In genomic region chr6:127581915-127582314, GRCm38 (mm10) we compare ENCODE assay signal across 7 mouse cellular contexts. TPM values are rescaled to one million over a fixed set of nuclear protein-coding genes. Genes with fewer than 3 reads are reported as not detected.
DNase-seq lines count a peak whose midpoint lies in the region; ATAC-seq lines count a peak whose summit lies in the region.

No protein-coding gene starts in this region.

- H3K9ac ChIP-seq in midbrain, embryonic 16.5 days (ENCODE audit: low read depth, low read length), result peak overlapping the region; percentile 39; the same call in 1 of the 2 replicates

- H3K27me3 ChIP-seq in erythroblast, embryonic 14.5 days (ENCODE audit: control insufficient read depth), result no peaks in the 10 kb centered on the region
- peaks cover 3% of the 10 kb centered on the region; the same call in 1 of the 2 replicates for H3K27me3 ChIP-seq in midbrain, embryonic 16.5 days (ENCODE audit: control insufficient read depth, insufficient read depth, low read depth, low read length)

- peak overlapping the region; percentile 62 for H3K4me3 ChIP-seq in erythroblast, embryonic 14.5 days (replicated peaks)
- no peak overlapping the region for H3K4me3 ChIP-seq in midbrain, embryonic 16.5 days (ENCODE audit: low read depth, low read length)

- peak; percentile 43 for DNase-seq in kidney, postnatal 10 days
- DNase-seq in ovary, postnatal 10 days (ENCODE audit: low spot score), result no peak
- no peak for DNase-seq in adrenal gland, adult 8-10 months
- DNase-seq in adrenal gland, postnatal 25 days, result no peak

- 55% methylated on average over 12 of the region's 12 CpGs for WGBS in midbrain, embryonic 16.5 days

- ATAC-seq in activated CD4-positive, CD25-positive, alpha-beta regulatory T cell, adult 4 months, result peak; percentile 62
- ATAC-seq in midbrain, embryonic 16.5 days, result peak; percentile 25; the same call in 1 of the 2 replicates

- H3K27ac ChIP-seq in midbrain, embryonic 16.5 days (ENCODE audit: low read length), result no peak overlapping the region

- H3K9me3 ChIP-seq in erythroblast, embryonic 14.5 days (ENCODE audit: control insufficient read depth, low read length), result no peaks in the 10 kb centered on the region
- H3K9me3 ChIP-seq in midbrain, embryonic 16.5 days (replicated peaks; ENCODE audit: control insufficient read depth, low read length, poor library complexity, severe bottlenecking), result no peaks in the 10 kb centered on the region

- H3K4me1 ChIP-seq in erythroblast, embryonic 14.5 days (ENCODE audit: control insufficient read depth), result peaks cover 51% of the 10 kb centered on the region
- H3K4me1 ChIP-seq in midbrain, embryonic 16.5 days (ENCODE audit: control insufficient read depth, insufficient read depth, low read length), result peaks cover 6% of the 10 kb centered on the region

- H3K4me2 ChIP-seq in midbrain, embryonic 16.5 days (ENCODE audit: low read length), result peak overlapping the region; percentile 62

- H3K36me3 ChIP-seq in erythroblast, embryonic 14.5 days (ENCODE audit: control insufficient read depth), result no peaks in the 10 kb centered on the region
- no peaks in the 10 kb centered on the region for H3K36me3 ChIP-seq in midbrain, embryonic 16.5 days (ENCODE audit: control insufficient read depth, insufficient read depth, low read length)

RNA-seq across cellular contexts. Expression of gene Cracr2a, which starts 20.8 kb away (rescaled TPM):
- 10 to 100 TPM; 11.2 to 12.3 TPM for polyA plus RNA-seq in activated CD4-positive, CD25-positive, alpha-beta regulatory T cell, adult 4 months (2017; shearing (Covaris generic))
- 0.01 and 0.06 TPM in 2 replicates for polyA plus RNA-seq in erythroblast, embryonic 14.5 days (2012)
- polyA plus RNA-seq in midbrain, embryonic 16.5 days (2015; fragmentation: Nextera tagmentation; extraction: Ambion mirVana), result 0.45 and 0.89 TPM in 2 replicates
- 1 to 10 TPM; 2.1 to 4.3 (median 4.1) TPM for total RNA-seq in adrenal gland, adult 8-10 months (2022)
- 2.9 and 3.6 TPM in 2 replicates for total RNA-seq in adrenal gland, postnatal 25 days (2021)
